Mouse (Mus musculus): ENCODE results near the gene Tmem51.

DNA sequence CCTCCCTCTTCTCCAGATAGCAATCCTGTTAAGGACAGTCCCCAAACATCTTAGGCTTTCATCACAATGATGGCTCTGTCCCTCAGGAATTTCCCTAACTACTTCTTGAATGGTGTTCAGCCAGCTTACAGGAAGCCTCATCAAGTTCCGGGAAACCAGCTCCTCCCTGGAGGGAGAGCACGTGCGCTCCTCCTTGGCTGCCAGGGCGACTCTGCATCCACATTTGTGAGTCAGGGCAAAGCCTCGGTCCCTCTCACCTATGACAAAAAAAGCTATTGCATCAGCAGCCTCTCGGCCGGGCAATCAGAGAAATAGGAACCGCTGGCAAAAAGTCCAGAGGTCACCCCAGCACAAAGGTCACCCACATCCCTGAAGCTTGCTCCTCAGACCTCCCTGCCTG, 13.3 kb downstream of the Tmem51 start:
- TF ChIP-seq CTCF (IDR thresholded peaks at IDR 0.05; ENCODE audit: insufficient read depth, low read length), result no peak
- no peak for TF ChIP-seq POLR2A (IDR thresholded peaks at IDR 0.05; ENCODE audit: borderline replicate concordance, extremely low read depth, low read depth, low read length)
